17 mouse cellular contexts compared by ENCODE assay signal in genomic region chr13:103107362-103107761, GRCm38 (mm10).
"Had no signal": no experiment of that assay in that cellular context is flagged by ENCODE, and none has a peak within 500 bp of the region (broad histone marks: within the 10 kb centered on the region; RNA-seq: fewer than 3 reads in every experiment).

No protein-coding gene starts in this region.

- H3K9ac ChIP-seq: neural tube, embryonic 12.5 days; neural tube, embryonic 13.5 days; neural tube, embryonic 15.5 days; stomach, embryonic 15.5 days had no signal

- H3K4me3 ChIP-seq: neural tube, embryonic 12.5 days; neural tube, embryonic 13.5 days; neural tube, embryonic 15.5 days; stomach, embryonic 15.5 days had no signal

- H3K27me3 ChIP-seq: neural tube, embryonic 12.5 days; neural tube, embryonic 15.5 days; stomach, embryonic 15.5 days had no signal

- H3K36me3 ChIP-seq: neural tube, embryonic 12.5 days; neural tube, embryonic 13.5 days; neural tube, embryonic 15.5 days; stomach, embryonic 15.5 days had no signal

- DNase-seq: retina, postnatal 1 day; right cerebral cortex, adult 18-20 months; right cerebral cortex, postnatal 14 days; right cerebral cortex, postnatal 25 days; right cerebral cortex, postnatal 4 days; spleen, adult 18-20 months; thymus, adult 18-20 months; thymus, adult 2 months; thymus, postnatal 14 days; thymus, postnatal 25 days; thymus, postnatal 36 days; thymus, postnatal 4 days had no signal

- H3K27ac ChIP-seq: neural tube, embryonic 12.5 days; neural tube, embryonic 13.5 days; neural tube, embryonic 15.5 days; stomach, embryonic 15.5 days; stomach, postnatal 0 days had no signal
